Mouse (Mus musculus) layer of hippocampus, adult 9-11 months (tissue): Measurements from ENCODE around the gene Sun1.

Source experiments
- DNase-seq: peaks from one replicate; pipeline ENCODE4 v3.0.0; 2022

Gene Sun1

GRCm38 (mm10) chr5:139287099-139287498 is 86.7 kb downstream of the Sun1 start:
- DNase-seq: no peak

GRCm38 (mm10) chr5:139287787-139288186 is 87.3 kb downstream of the Sun1 start:
- no peak for DNase-seq

- DNase-seq: no peak
Measured at GRCm38 (mm10) chr5:139288591-139288990, 88.2 kb downstream of the Sun1 start.

- DNase-seq: no peak
Measured at GRCm38 (mm10) chr5:139290467-139291259, 90.2 kb downstream of the Sun1 start.

GRCm38 (mm10) chr5:139291811-139292560 is 91.5 kb downstream of the Sun1 start:
- no peak for DNase-seq

GRCm38 (mm10) chr5:139294089-139294488 is 93.7 kb downstream of the Sun1 start:
- DNase-seq: no peak

- no peak for DNase-seq
Measured at GRCm38 (mm10) chr5:139297092-139297491, 96.7 kb downstream of the Sun1 start.

- DNase-seq: no peak
Measured at GRCm38 (mm10) chr5:139297745-139298144, 97.3 kb downstream of the Sun1 start.
